28 mouse cellular contexts compared by ENCODE assay signal in genomic region chr15:87570182-87570581, GRCm38 (mm10). TPM values are rescaled to one million over a fixed set of nuclear protein-coding genes. Genes with fewer than 3 reads are reported as not detected.
A peak's percentile ranks its signal among the peaks of the same experiment; 100 is the strongest.
DNase-seq lines count a peak whose midpoint lies in the region; ATAC-seq and TF ChIP-seq lines count a peak whose summit lies in the region.
"Had no signal": no experiment of that assay in that cellular context is flagged by ENCODE, and none has a peak within 500 bp of the region (broad histone marks: within the 10 kb centered on the region; RNA-seq: fewer than 3 reads in every experiment).

No protein-coding gene starts in this region.

- no peak overlapping the region for H3K4me3 ChIP-seq in hindbrain, embryonic 13.5 days
- H3K4me3 ChIP-seq in hindbrain, embryonic 11.5 days (ENCODE audit: low read depth, low read length): no peak overlapping the region
- no peak overlapping the region for H3K4me3 ChIP-seq in midbrain, embryonic 11.5 days (ENCODE audit: low read depth, low read length)
- H3K4me3 ChIP-seq in midbrain, embryonic 16.5 days (ENCODE audit: low read depth, low read length): no peak overlapping the region
- H3K4me3 ChIP-seq: embryonic facial prominence, embryonic 12.5 days; embryonic facial prominence, embryonic 15.5 days; heart, embryonic 12.5 days; heart, embryonic 15.5 days; hindbrain, embryonic 10.5 days; hindbrain, embryonic 15.5 days had no signal

- no peak for TF ChIP-seq CTCF in brain, embryonic 14.5 days (IDR thresholded peaks at IDR 0.05; ENCODE audit: borderline replicate concordance, extremely low read depth, insufficient read depth, insufficient read length)

- WGBS in hindbrain, embryonic 13.5 days: 68% methylated on average over 11 of the region's 11 CpGs
- 59% methylated on average over 11 of the region's 11 CpGs for WGBS in hindbrain, embryonic 11.5 days
- WGBS in midbrain, embryonic 11.5 days: 77% methylated on average over 11 of the region's 11 CpGs
- WGBS in midbrain, embryonic 16.5 days: 66% methylated on average over 11 of the region's 11 CpGs

- no peak overlapping the region for H3K4me2 ChIP-seq in hindbrain, embryonic 13.5 days
- H3K4me2 ChIP-seq in hindbrain, embryonic 11.5 days (replicated peaks; ENCODE audit: low read depth, low read length): no peak overlapping the region
- no peak overlapping the region for H3K4me2 ChIP-seq in midbrain, embryonic 11.5 days
- no peak overlapping the region for H3K4me2 ChIP-seq in midbrain, embryonic 16.5 days (ENCODE audit: low read length)
- H3K4me2 ChIP-seq: embryonic facial prominence, embryonic 12.5 days; embryonic facial prominence, embryonic 15.5 days; heart, embryonic 12.5 days; heart, embryonic 15.5 days; hindbrain, embryonic 15.5 days had no signal

- H3K27ac ChIP-seq in hindbrain, embryonic 13.5 days: peak overlapping the region; percentile 8; the same call in 1 of the 2 replicates
- no peak overlapping the region for H3K27ac ChIP-seq in hindbrain, embryonic 11.5 days (ENCODE audit: low read depth, low read length)
- H3K27ac ChIP-seq in midbrain, embryonic 11.5 days (ENCODE audit: low read depth, low read length): no peak overlapping the region
- H3K27ac ChIP-seq in midbrain, embryonic 16.5 days (ENCODE audit: low read length): no peak overlapping the region
- H3K27ac ChIP-seq: embryonic facial prominence, embryonic 12.5 days; embryonic facial prominence, embryonic 15.5 days; heart, embryonic 15.5 days; hindbrain, embryonic 10.5 days; hindbrain, embryonic 15.5 days had no signal

- H3K27me3 ChIP-seq in hindbrain, embryonic 13.5 days: no peaks in the 10 kb centered on the region
- H3K27me3 ChIP-seq in hindbrain, embryonic 11.5 days (ENCODE audit: control insufficient read depth, insufficient read depth, low read length): no peaks in the 10 kb centered on the region
- H3K27me3 ChIP-seq in midbrain, embryonic 11.5 days (ENCODE audit: control insufficient read depth, insufficient read depth, low read length): no peaks in the 10 kb centered on the region
- no peaks in the 10 kb centered on the region for H3K27me3 ChIP-seq in midbrain, embryonic 16.5 days (ENCODE audit: control insufficient read depth, insufficient read depth, low read depth, low read length)
- H3K27me3 ChIP-seq: embryonic facial prominence, embryonic 12.5 days; embryonic facial prominence, embryonic 15.5 days; heart, embryonic 12.5 days; hindbrain, embryonic 15.5 days had no signal

- no peak for TF ChIP-seq POLR2A in brain, embryonic 14.5 days (IDR thresholded peaks at IDR 0.05; ENCODE audit: borderline replicate concordance, extremely low read depth, insufficient read depth, insufficient read length, poor library complexity, severe bottlenecking)

- ATAC-seq in hindbrain, embryonic 13.5 days (ENCODE audit: low FRiP score): no peak
- no peak for ATAC-seq in hindbrain, embryonic 11.5 days (ENCODE audit: low FRiP score)
- ATAC-seq in midbrain, embryonic 11.5 days (ENCODE audit: low FRiP score): no peak
- ATAC-seq in midbrain, embryonic 16.5 days: no peak
- ATAC-seq: activated CD4-positive, CD25-positive, alpha-beta regulatory T cell, adult 4 months; CD4-positive, CD25-positive, alpha-beta regulatory T cell, adult 4 months; forebrain, embryonic 14.5 days; forebrain, postnatal 0 days had no signal

- DNase-seq in hindbrain, embryonic 11.5 days (ENCODE audit: low spot score): no peak
- DNase-seq in midbrain, embryonic 11.5 days (ENCODE audit: low spot score, missing footprints): peak; percentile 47
- DNase-seq in brain, embryonic 14.5 days (ENCODE audit: low read depth): peak; percentile 33
- no peak for DNase-seq in adrenal gland, postnatal 25 days
- DNase-seq: adrenal gland, adult 8-10 months; adrenal gland, postnatal 36 days; cerebellum, adult 11 months; cerebellum, adult 2 months; cerebellum, adult 9-11 months; cerebellum, postnatal 25 days; forebrain, postnatal 0 days; gastrocnemius, postnatal 14 days; heart, adult 18-20 months; heart, postnatal 10 days; heart, postnatal 36 days had no signal

- peaks cover 53% of the 10 kb centered on the region for H3K4me1 ChIP-seq in hindbrain, embryonic 13.5 days (replicated peaks)
- no peaks in the 10 kb centered on the region; the same call in 1 of the 2 replicates for H3K4me1 ChIP-seq in hindbrain, embryonic 11.5 days (replicated peaks; ENCODE audit: control insufficient read depth, insufficient read depth, low read length)
- no peaks in the 10 kb centered on the region for H3K4me1 ChIP-seq in midbrain, embryonic 11.5 days (ENCODE audit: control insufficient read depth, insufficient read depth, low read length)
- peaks cover 5% of the 10 kb centered on the region for H3K4me1 ChIP-seq in midbrain, embryonic 16.5 days (ENCODE audit: control insufficient read depth, insufficient read depth, low read length)
- H3K4me1 ChIP-seq: embryonic facial prominence, embryonic 15.5 days; heart, embryonic 12.5 days; heart, embryonic 15.5 days had no signal

- no peak overlapping the region for H3K9ac ChIP-seq in hindbrain, embryonic 13.5 days
- H3K9ac ChIP-seq in hindbrain, embryonic 11.5 days (ENCODE audit: low read depth, low read length): no peak overlapping the region
- no peak overlapping the region for H3K9ac ChIP-seq in midbrain, embryonic 11.5 days (ENCODE audit: low read length)
- H3K9ac ChIP-seq in midbrain, embryonic 16.5 days (ENCODE audit: low read depth, low read length): no peak overlapping the region
- H3K9ac ChIP-seq: embryonic facial prominence, embryonic 12.5 days; embryonic facial prominence, embryonic 15.5 days; forebrain, postnatal 0 days; heart, embryonic 12.5 days; heart, embryonic 15.5 days; hindbrain, embryonic 15.5 days had no signal

- no peaks in the 10 kb centered on the region for H3K9me3 ChIP-seq in hindbrain, embryonic 13.5 days
- no peaks in the 10 kb centered on the region for H3K9me3 ChIP-seq in hindbrain, embryonic 11.5 days (ENCODE audit: control insufficient read depth, low read length)
- H3K9me3 ChIP-seq in midbrain, embryonic 11.5 days (ENCODE audit: control insufficient read depth, low read length): no peaks in the 10 kb centered on the region
- H3K9me3 ChIP-seq in midbrain, embryonic 16.5 days (replicated peaks; ENCODE audit: control insufficient read depth, low read length, poor library complexity, severe bottlenecking): no peaks in the 10 kb centered on the region
- H3K9me3 ChIP-seq: embryonic facial prominence, embryonic 12.5 days; embryonic facial prominence, embryonic 15.5 days; heart, embryonic 12.5 days; heart, embryonic 15.5 days; hindbrain, embryonic 10.5 days; hindbrain, embryonic 15.5 days had no signal

- peaks cover 4% of the 10 kb centered on the region for H3K36me3 ChIP-seq in hindbrain, embryonic 13.5 days
- no peaks in the 10 kb centered on the region for H3K36me3 ChIP-seq in hindbrain, embryonic 11.5 days (ENCODE audit: control insufficient read depth, insufficient read depth, low read length)
- no peaks in the 10 kb centered on the region for H3K36me3 ChIP-seq in midbrain, embryonic 11.5 days (ENCODE audit: control insufficient read depth, insufficient read depth, low read length)
- no peaks in the 10 kb centered on the region for H3K36me3 ChIP-seq in midbrain, embryonic 16.5 days (ENCODE audit: control insufficient read depth, insufficient read depth, low read length)
- H3K36me3 ChIP-seq: embryonic facial prominence, embryonic 12.5 days; embryonic facial prominence, embryonic 15.5 days; heart, embryonic 12.5 days; heart, embryonic 15.5 days; hindbrain, embryonic 15.5 days had no signal

RNA-seq across cellular contexts. Expression of gene Fam19a5, which starts 26.1 kb away (rescaled TPM):
- polyA plus RNA-seq in hindbrain, embryonic 13.5 days (2015; fragmentation: Nextera tagmentation; extraction: Ambion mirVana): 20.5 and 21.7 TPM in 2 replicates
- 8.4 and 9.6 TPM in 2 replicates for polyA plus RNA-seq in hindbrain, embryonic 11.5 days (2014; fragmentation: Nextera tagmentation; extraction: Ambion mirVana)
- 5.8 TPM in 2 replicates for polyA plus RNA-seq in midbrain, embryonic 11.5 days (2014; fragmentation: Nextera tagmentation; extraction: Ambion mirVana)
- polyA plus RNA-seq in midbrain, embryonic 16.5 days (2015; fragmentation: Nextera tagmentation; extraction: Ambion mirVana): 25.4 and 28.5 TPM in 2 replicates
- polyA plus RNA-seq in brain, embryonic 14.5 days (2012; rRNA removed): 60.4 and 69.0 TPM in 2 replicates
- total RNA-seq in adrenal gland, postnatal 25 days (2021): 19.0 and 24.5 TPM in 2 replicates
- total RNA-seq: common myeloid progenitor, adult 5-6 weeks; MEL had no signal
- polyA plus RNA-seq: activated CD4-positive, CD25-positive, alpha-beta regulatory T cell, adult 4 months; CD4-positive, CD25-positive, alpha-beta regulatory T cell, adult 4 months had no signal

Comparison
In these comparisons a context has a peak if more than half of its experiments do, and no peak if none do; other contexts are left out.
1. DNase-seq: peak in midbrain, embryonic 11.5 days (single experiment) and brain, embryonic 14.5 days (single experiment); none in hindbrain, embryonic 11.5 days (single experiment) and adrenal gland, postnatal 25 days (single experiment).